Mouse (Mus musculus): ENCODE data around the gene Epb41l5.

Gene Epb41l5

GRCm38 (mm10) chr1:119648205-119649111 is at the start of gene Epb41l5:
Epb41l5 (minus strand) TSS chr1:119649000.
- DNase-seq (ENCODE audit: low spot score in 2 of 2) = peak; percentile 67 to 83

DNA sequence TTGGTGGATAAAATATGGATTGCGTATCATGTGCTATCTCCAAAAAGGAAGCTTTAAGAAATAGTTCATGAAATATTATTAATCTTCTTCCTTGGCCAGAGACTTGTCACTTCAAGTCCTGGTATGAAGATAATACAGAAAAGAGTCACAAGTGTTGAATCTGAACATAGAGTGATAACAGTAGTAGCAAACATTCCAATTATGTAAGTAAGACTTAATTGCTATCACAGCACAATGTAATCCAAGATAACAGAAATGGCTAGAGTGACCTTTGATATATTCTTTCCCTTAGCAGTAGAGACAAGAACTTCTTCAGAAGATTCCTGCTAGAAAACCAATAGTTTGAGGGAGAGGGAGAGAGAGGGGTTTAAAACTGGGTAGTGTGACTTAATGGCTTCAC is 48.1 kb upstream of the Epb41l5 start:
- DNase-seq (ENCODE audit: low spot score in 2 of 2) = no peak

GRCm38 (mm10) chr1:119685773-119686558 is 37.2 kb upstream of the Epb41l5 start:
- DNase-seq (ENCODE audit: low spot score in 2 of 2) = no peak

GRCm38 (mm10) chr1:119681663-119682213 is 32.9 kb upstream of the Epb41l5 start:
- DNase-seq (ENCODE audit: low spot score in 2 of 2) = no peak

DNA sequence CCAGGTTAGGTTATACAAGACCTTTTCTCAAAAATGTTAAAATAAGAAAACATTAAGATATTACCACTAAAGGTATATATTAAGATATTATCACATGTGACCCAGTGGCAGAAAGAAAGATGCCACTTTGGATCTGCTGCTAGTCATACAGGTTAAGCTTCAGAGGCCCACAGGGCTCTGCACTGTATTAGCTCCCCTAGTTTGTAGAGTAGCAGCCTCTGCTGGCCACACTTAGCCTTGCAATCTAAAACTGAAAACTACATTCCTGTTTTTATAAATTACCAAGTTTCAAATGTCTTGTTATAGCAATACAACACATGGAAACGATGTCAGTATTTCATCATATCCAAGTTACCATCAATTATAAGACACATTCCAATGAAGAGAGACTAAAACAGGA is 26.2 kb upstream of the Epb41l5 start:
- peak in 1 of 2 experiments; percentile 8 for DNase-seq (ENCODE audit: low spot score in 2 of 2)

GRCm38 (mm10) chr1:119666904-119667303 is 18.1 kb upstream of the Epb41l5 start:
- no peak for DNase-seq (ENCODE audit: low spot score in 2 of 2)

- DNase-seq (ENCODE audit: low spot score in 2 of 2) = no peak
Observed at GRCm38 (mm10) chr1:119654307-119654706, 5.5 kb upstream of the Epb41l5 start.

GRCm38 (mm10) chr1:119650386-119650785 is 1.6 kb upstream of the Epb41l5 start:
- DNase-seq (ENCODE audit: low spot score in 2 of 2) = no peak

GRCm38 (mm10) chr1:119649627-119650026 is 827 bp upstream of the Epb41l5 start:
- DNase-seq (ENCODE audit: low spot score in 2 of 2) = no peak

DNA sequence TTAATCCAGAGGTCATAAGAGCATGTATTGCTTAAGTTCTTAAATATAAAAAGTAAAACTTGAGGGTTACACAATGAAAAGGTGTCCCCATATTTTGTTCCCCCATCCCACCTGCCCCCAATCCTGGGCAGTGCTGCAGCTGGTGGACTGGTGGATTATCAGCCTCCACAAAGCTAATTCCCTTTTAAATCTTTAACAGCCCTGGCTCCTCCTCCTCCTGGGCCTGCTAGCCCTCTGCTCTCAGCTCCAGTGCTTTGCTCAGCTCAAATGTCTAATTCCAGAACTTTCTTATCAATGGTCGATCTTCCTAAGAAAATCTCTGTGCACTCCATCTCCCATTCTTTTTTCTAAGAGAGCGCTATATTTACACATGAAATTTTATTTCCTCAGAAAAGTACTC is 2.4 kb downstream of the Epb41l5 start:
- DNase-seq (ENCODE audit: low spot score in 2 of 2) = no peak

DNA sequence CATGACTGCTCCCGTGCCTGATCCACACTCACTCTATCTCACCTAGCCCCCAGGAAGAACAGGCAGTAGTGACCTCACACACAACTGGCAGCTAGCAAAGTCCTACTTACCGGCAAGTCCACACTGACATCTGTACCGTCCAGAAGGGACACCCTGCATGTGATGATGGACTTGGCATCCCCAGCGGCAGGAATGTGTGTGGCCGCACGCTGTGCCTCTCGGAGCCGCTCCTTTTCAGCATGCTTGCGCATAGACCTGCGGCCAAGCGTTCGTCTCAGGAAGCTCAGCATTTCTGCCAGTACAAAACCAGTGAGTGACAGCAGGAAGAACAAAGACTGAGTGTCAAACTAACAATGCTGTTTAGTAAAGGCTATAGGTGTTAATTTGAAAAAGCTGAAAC is 6.4 kb downstream of the Epb41l5 start:
- DNase-seq (ENCODE audit: low spot score in 2 of 2) = peak in 1 of 2 experiments; percentile 24

GRCm38 (mm10) chr1:119641090-119641812 is 7.5 kb downstream of the Epb41l5 start:
- no peak for DNase-seq (ENCODE audit: low spot score in 2 of 2)

GRCm38 (mm10) chr1:119640006-119640405 is 8.8 kb downstream of the Epb41l5 start:
- no peak for DNase-seq (ENCODE audit: low spot score in 2 of 2)

DNA sequence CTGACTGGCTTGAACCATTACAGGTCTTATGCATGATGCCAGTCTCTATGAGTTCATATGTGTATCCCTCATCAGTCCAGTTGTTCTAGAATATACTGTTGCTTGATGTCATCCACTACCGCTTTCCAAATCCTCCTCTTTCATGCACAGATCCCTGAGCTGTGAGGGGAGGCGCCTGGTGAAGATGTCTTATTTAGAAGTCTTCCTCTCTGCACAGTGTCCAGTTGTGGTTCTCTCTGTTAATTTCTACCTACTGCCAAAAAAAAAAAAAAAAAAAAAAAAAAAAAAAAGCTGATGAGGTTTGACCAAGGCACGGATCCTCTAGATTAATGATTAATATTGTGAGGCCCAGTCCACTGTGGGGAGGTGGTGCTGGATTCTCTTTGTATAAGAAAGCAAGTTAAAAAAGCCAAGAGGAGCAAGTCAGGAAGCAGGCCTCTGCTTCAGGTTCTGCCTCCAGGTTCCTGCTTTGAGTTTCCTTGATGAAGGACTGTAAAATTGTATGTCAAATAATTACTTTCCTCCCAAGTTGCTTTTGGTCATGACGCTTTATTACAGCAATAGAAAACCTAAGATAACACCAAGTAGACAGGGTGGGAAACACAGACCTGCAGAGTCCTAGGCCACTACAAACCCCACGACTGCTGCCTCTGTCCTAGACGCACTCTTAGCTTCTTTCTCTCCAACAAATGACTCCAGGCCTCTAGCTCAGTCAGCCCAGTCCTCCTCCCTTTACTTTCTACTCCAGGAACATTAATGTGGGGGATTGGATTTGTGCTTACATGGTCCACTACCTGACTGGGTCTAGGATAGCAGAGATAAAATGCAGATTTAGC is 11.4 kb downstream of the Epb41l5 start:
- DNase-seq (ENCODE audit: low spot score in 2 of 2) = no peak

DNA sequence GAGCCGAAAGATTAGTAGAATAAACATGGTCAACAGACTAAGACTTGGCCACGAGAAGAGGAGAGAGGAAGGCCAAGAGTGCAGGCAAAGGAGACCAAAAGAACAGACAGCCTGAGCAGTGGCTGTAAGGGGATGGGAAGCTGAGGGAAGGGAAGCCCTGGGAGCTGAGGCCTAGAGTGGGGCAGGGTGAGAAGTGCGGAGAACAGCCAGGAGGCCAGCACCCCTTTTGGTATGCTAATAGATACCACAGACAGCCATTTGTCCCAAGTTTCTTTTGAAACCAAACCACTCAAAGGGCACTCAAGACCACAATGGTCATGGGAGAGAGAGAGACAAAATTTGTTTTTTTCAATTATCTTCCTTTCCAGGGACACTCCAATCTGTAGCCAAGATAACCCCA is 14.1 kb downstream of the Epb41l5 start:
- no peak for DNase-seq (ENCODE audit: low spot score in 2 of 2)

GRCm38 (mm10) chr1:119630428-119630827 is 18.4 kb downstream of the Epb41l5 start:
- no peak for DNase-seq (ENCODE audit: low spot score in 2 of 2)

DNA sequence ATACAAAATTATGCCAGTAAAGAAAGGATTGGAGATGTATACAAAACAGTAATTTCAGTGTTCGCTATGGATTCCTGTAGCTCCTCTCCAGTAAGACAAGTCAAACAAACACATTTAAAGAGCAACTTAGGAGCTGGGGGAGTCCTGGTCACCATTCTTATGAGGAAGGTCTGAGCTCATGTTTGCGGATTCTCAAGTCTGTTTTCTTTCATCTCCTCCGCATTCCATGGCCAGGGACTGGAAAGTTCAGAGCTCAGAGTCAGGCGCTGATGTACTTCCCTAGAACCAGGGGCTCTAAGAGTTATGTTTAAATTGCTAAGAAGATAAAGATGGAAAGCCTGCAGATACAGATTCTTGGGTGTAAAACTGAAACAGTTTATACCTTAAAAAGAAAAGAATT is 22.0 kb downstream of the Epb41l5 start:
- DNase-seq (ENCODE audit: low spot score in 2 of 2) = no peak

DNA sequence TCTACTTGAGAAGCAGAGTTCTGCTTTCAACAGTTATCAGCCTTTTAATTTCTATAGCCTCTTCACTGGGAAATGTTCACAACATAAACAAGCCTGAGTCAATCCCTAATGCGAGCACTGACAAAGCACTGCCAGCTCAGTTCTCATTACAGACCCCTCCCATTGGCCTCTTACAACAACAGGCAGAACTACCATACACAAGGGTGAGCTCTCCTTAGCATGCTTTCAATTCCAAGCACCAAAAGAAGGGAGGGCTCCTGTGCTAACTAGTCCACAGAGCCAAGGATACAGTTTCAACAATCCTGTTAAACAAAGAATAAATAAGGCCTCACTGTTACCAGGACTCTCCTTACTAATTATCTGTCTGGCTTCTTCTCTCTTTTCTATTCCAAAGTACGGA is 24.4 kb downstream of the Epb41l5 start:
- no peak for DNase-seq (ENCODE audit: low spot score in 2 of 2)

GRCm38 (mm10) chr1:119605396-119605795 is 43.4 kb downstream of the Epb41l5 start:
- DNase-seq (ENCODE audit: low spot score in 2 of 2) = no peak

DNA sequence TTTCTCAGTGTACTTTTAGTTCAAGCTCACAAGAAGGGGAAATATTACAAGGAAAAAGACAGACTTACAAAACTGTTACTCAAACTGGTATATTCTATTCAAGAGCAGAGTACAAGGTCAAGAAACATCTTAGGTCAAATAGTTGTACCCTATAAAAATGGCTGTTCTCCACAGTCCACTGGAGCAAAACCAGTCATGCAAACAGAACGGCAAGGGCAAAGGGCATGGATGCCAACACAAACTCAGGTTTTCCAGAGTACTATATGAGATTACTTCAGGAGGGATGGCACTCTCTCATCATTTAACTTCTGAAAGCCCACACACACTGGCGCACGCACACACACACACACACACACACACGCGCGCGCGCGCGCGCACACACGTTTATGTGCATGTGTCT is 46.4 kb downstream of the Epb41l5 start:
- DNase-seq (ENCODE audit: low spot score in 2 of 2) = no peak

DNA sequence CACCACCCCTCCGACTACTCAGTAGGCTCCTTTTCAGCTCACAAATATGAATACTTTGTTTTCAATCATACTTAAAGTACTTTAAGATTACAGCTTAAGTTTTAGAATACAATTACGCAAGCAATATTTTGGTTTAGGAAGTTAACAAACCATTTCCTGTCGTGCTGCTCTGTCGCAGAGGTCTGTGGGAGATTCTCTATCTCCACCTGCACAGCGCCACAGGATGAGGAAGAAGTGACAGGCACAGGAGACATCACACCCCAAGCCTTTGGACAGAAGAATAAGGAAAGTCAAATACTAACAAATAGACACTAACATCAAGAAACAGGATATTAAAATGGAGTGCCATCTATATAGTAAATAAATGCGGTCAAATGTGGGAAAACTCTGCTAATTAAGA is 49.9 kb downstream of the Epb41l5 start:
- no peak for DNase-seq (ENCODE audit: low spot score in 2 of 2)

All from cerebellum, postnatal 4 days (tissue).